Mouse (Mus musculus) ES-CJ7 (cell line): ENCODE data around the gene Cdc42ep1.
A peak's percentile ranks its signal among the peaks of the same experiment; 100 is the strongest.
"Not testable (repeated sequence)": the region's sequence is repeated elsewhere in the genome, so short reads cannot be mapped to it uniquely, and the experiment has no call there.

Experiments used
- DNase-seq: peaks from one replicate; pipeline ENCODE4 v3.0.0; 2011; ENCODE audit warnings: low read depth, low spot score

Cdc42ep1 gene

DNA sequence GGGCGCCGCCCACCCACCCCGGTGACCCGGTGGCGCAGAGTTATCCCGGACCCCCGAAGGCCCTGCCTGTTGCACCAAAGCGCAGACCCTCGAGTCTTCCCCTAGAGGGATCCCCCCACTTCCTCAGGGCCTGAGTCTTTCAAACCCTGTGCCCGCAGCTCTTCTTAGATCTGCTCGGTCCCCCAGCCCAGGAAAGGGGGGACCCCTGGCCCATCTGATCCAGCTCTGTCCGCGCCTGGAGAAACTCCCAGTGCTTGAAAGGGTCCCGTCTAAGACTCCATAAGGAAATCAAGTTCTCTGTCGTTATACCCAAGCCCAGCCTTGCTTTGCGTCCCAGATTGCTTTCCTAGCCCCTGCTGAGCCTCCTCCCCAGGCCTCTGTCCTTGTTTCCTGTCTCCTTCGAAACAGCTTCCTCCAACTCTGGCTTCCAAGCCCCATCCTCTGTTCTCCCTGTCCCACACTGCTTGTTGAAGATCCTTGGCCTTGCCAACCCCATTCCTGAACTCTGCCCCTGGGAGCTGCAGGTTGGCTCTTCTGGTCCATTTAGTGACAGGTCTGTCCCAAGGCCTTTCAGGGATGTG, 35.5 kb downstream of the Cdc42ep1 start:
- no peak for DNase-seq

DNA sequence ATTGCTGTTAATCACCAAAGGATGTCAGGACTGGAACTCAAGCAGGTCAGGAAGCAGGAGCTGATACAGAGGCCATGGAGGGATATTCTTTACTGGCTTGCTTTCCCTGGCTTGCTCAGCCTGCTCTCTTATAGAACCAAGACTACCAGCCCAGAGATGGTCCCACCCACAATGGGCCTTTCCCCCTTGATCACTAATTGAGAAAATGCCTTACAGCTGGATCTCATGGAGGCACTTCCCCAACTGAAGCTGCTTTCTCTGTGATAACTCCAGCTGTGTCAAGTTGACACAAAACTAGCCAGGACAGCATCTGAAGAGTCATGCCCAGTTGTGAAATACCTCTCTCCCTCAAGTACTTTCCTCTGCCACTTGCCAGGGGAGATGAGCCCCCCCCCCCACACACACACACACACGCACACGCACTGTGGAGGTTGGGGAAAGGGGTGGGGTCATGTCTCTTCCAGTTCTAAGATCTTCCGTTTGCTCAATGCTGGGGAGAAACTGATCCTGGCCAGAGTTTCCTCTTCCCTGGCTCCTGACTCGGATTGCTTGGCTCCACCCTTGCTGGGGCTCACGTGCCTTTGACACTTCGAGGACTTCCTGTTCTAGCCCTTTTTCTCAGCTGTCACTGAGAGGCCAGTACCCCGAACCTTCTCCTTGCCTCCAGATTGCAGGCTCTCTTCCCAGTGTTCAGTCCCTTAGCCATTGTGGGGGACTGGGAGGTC, 36.5 kb downstream of the Cdc42ep1 start:
- not testable (repeated sequence) for DNase-seq

DNA sequence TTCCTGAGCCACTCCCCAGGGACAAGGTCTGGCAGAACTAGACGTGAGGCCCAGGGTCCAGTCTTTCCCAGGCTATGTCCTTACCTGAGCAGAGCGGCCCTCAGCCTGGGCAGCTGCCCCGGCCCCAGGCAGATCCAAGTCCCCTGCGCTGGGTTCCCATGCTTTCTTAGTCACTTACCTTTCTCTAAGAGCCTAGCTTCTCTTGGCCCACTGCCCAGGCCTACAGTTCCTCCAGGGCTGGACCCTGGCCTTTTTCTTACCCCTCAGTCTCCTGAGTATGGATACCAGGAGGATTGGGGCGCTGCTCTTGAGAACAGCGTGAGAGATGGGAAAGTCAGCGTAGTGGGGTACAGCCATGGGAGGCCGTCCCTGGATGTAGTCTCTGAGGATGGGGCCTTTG, 38.0 kb downstream of the Cdc42ep1 start:
- no peak for DNase-seq

DNA sequence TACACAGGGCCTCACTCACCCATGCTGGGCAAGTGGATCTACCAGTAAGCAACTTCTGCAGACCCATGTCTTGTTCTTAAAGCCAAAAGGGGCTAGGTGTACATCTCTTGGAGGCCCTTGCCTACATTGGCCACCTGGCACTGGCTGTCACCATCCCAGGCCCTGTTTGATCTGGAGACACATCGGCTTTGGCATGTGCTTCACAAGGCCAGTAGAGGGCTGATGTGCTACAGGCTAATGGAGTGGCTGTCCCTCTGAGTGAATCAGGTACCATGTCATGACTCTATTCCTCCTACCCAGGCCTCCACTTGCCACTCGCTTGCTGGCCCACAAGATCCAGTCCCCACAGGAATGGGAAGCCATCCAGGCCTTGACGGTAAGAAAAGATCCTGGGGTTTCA, 39.4 kb downstream of the Cdc42ep1 start:
- DNase-seq: no peak

DNA sequence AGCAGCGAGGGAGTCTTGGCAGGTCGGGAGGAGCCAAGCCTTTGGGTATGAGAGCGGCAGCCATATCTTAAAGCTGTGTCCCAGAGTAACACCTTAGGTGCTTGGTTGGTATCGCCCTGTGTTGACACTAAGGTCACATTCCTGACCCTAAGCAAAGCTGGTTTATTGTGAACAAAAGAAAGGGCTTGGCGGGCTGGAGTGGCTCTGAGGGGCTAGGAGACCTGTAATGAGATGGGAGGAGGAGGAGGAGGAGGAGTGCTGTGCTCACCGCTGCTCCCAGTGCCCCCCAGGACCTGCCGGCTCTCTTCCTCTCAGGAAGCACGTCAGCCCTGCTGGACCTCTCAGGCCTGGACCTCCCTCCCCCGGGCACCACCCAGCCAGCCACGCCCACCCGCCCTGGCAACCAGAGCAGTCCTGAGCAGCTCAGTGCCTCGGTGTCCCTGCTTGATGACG, 47.0 kb downstream of the Cdc42ep1 start:
- DNase-seq: peak; percentile 59

DNA sequence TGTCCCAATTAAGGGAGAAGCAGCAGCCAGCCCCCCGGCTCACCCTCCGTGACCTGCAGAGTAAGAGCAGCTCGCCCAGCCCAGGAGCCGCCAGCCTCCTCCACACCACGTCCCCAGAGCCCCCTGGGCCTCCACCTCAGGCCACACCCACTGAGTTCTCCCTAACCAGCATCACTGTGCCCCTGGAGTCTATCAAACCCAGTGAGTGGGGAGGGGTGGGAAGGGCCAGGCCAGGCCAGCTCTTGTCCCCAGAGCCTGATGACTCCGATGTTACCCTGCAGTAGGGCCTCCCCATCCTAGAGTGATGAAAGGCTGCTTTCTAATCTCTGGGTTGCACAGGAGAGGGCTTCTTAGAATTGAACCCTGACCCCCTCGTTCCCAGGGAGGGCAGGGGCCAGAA, 50.0 kb downstream of the Cdc42ep1 start:
- no peak for DNase-seq

DNA sequence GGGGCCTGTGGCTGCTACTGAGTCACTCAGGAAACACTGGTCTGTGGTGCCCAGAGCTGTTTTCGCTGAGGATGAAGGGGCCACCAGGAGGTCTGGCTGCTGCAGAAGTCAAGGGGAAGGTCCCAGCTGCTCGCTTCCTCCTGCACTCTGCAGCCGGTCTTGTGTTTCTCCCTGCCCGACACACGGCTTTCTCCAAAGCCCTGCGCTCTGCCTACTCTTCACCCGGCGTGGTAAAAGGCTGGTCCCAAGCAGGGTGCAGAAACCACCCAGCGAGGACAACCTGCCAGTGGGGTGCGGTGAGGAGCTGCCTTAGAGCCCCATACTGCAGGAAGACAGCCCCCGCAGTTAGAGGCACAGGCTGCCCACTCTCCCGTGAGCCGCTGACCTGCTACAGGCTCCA, 52.3 kb downstream of the Cdc42ep1 start:
- DNase-seq: no peak

DNA sequence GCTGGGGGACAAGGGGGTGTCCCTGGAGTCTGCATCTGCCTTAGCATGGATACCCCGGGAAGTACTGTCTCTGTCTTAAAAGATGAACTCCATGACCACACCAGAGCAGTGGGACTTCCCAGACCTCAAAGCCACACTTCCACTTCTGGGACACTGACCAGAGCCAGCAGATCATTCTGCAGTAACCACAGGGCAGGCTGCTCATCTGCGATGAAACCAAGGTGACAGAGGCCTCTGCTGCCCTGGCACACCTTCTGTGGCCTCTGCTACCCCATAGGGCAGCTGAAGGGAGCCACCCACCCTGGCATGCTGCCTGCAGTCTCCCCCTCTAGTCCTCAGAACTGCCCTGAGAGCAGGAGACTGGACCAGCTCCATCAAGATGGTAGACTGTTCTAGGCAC, 53.3 kb downstream of the Cdc42ep1 start:
- DNase-seq: no peak

DNA sequence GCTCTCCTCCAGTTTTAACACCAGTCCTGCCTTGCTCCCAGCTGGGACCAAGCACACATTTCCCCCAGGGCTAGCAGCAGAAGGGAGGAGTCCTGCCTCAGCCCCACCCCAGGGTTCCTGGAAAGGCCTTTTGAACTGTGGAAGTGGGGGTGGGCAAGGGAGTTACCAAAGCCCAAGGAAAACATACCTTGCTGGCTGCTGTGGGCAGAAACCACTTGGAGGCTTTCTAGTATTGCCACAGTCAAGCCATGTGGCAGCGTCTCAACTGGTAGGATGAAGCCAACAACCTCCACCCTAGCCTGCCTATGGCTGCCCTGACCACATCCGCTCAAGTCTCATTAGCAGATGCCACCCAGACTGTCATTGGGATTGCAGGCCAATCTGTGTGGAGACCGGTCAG, 53.7 kb downstream of the Cdc42ep1 start:
- DNase-seq: peak; percentile 86

DNA sequence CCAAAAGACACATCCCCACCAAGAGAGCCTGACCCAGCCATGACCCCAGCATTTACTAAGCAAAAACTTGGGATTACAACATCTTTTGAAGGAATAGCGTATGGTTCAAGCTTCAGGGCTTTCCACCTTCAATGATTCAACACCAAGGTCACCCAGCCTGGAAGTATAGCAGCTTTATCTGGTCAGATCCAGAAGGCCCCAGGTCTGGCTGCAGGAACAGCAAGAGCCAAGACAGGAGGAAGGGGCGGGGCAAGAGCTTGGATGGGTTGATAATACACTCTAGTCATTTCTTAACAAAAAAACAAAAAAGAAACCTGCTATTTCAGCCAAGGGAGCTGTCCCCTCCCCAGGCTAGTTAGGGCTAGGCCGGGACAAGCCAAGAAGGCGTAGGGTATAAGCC, 55.1 kb downstream of the Cdc42ep1 start:
- peak; percentile 90 for DNase-seq

DNA sequence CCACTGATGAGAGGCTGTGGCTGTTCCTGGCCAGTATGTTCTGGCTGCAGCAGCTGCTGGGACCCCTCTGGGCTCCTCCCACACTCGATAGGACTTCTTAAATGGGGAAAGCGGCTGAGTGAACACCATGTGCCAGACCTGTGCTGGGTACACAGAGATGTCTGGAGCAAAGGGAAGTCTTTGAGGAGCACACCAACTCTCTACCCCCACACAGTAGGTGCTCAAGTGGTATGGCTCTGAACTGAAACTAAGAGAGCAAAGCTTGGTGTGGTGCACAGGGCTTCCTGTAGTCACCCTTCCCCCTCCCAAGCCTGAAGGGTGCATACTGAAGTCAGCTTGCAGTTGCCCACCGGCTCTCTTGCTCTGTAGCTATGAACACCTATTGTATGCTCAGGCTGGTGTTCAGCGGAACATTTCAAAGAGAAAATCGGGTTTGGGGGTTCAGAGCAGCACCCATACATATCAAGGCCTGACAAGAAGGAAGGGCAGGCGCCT, 56.1 kb downstream of the Cdc42ep1 start:
- peak; percentile 70 for DNase-seq

DNA sequence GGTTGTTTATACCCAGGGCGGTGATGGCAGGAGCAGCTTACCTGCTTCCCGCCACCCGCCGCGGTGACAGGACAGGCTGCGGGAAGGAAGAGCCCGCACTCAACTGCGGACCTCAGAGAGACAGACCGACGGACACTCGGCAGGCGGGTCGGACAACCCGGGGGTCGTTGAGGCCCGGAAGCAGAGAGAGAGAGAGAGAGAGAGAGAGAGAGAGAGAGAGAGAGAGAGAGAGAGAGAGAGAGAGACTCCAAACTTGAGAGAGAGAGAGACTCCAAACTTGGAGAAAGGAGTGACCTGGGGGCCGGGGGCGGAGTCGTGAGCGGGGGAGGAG, 57.0 kb downstream of the Cdc42ep1 start, which contains the start of gene Gm49510:
Gene Gm49510, plus strand, starts transcription at position 259 of the 331 bp plus-strand sequence.
- DNase-seq: no peak

DNA sequence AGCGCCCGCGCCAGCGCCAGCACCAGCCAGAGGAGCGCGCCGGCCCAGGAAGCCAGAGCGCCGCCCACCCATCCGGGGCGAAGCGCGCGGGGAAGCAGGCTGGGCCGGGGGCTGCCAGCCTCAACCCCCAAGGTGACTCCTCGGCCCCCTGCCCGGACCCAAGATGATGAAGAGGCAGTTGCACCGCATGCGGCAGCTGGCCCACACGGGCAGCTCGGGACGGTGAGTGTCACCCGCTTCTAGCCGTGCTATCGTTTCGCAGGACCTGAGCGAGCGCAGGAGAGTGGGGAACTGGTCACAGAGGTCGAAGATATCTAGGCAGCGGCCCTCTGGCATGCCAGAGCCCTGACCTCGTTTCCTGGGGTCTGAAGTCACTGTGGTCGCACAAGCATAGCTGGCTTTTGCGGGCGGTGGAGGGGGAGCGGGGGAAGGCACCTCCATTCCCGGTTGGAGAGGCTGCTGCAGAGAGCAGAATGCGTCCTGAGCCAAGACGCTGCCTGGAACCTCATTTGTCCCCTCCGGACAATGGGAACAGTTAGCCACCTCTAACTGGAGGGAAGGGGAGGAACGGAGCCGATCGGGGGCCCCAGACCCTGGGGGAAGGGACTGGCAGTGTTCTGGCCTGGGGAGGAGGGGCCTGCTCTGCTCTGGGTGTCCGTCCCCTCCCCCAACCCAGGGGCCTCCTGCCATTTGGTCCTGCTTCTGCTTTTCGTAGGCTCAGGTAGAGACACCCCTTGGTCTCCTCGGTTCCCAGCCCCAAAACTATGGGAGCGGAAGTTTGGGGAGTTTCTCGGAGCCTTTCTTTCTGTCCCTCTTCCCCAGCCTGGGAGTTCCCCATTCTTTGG, 57.5 kb downstream of the Cdc42ep1 start, which contains the start of gene Sh3bp1:
Gene Sh3bp1, plus strand, starts transcription at position 29 of the 845 bp plus-strand sequence.
- DNase-seq: peak; percentile 57
